Mouse (Mus musculus) C2C12 (cell line): ENCODE measurements around the gene Map3k4. TPM values are rescaled to one million over a fixed set of nuclear protein-coding genes. Genes with fewer than 3 reads are reported as not detected.
A peak's percentile ranks its signal among the peaks of the same experiment; 100 is the strongest.

Experiments used
- H3K27me3 ChIP-seq: one replicate; pipeline ENCODE4 v1.6.1; 2011; ENCODE audit not compliant: control insufficient read depth, insufficient read depth, insufficient read length
- H3K36me3 ChIP-seq: one replicate; pipeline ENCODE4 v1.6.1; 2011; ENCODE audit not compliant: control insufficient read depth, insufficient read depth
- H3K4me3 ChIP-seq: one replicate; pipeline ENCODE4 v1.5.1; 2011; ENCODE audit warnings: mild to moderate bottlenecking, control low read depth; ENCODE audit not compliant: poor library complexity, insufficient read depth, severe bottlenecking
- H3K79me2 ChIP-seq: one replicate; pipeline ENCODE4 v1.6.1; 2011; ENCODE audit not compliant: control insufficient read depth, insufficient read depth
- H3K79me3 ChIP-seq: one replicate; pipeline ENCODE4 v1.6.1; 2011; ENCODE audit warnings: low read depth, control low read depth
- H3ac ChIP-seq: one replicate; pipeline ENCODE3; 2011; ENCODE audit warnings: low read depth; ENCODE audit not compliant: control insufficient read depth, insufficient read length
- CEBPB ChIP-seq: IDR thresholded peaks from one replicate; pipeline ENCODE4 v1.6.1; 2011; ENCODE audit warnings: low read depth, mild to moderate bottlenecking, control low read depth, moderate library complexity
- CTCF ChIP-seq: IDR thresholded peaks from one replicate; pipeline ENCODE4 v1.5.1; 2011; ENCODE audit not compliant: control insufficient read depth, insufficient read depth, insufficient read length
- FOSL1 ChIP-seq: IDR thresholded peaks from one replicate; pipeline ENCODE4 v1.8.0; 2011; ENCODE audit warnings: mild to moderate bottlenecking, low read length; ENCODE audit not compliant: poor library complexity, insufficient read depth, severe bottlenecking
- MAX ChIP-seq: IDR thresholded peaks from one replicate; pipeline ENCODE4 v1.6.1; 2011; ENCODE audit warnings: mild to moderate bottlenecking, control low read depth
- MYOD1 ChIP-seq: IDR thresholded peaks from one replicate; pipeline ENCODE4 v1.6.1; 2011; ENCODE audit warnings: low read depth; ENCODE audit not compliant: control insufficient read depth, insufficient read length
- MYOG ChIP-seq: IDR thresholded peaks from one replicate; pipeline ENCODE4 v1.6.1; 2011; ENCODE audit not compliant: control insufficient read depth, insufficient read length; ENCODE audit errors: extremely low read depth
- USF1 ChIP-seq: IDR thresholded peaks from one replicate; pipeline ENCODE4 v1.6.1; 2011; ENCODE audit warnings: low read depth, mild to moderate bottlenecking, control low read depth, moderate library complexity
- polyA plus RNA-seq: library from polyadenylated mRNA; unstranded; fragments of >200 nt; fragmentation: generic; extraction: Trizol; gene quantifications from one replicate; pipeline ENCODE4 v1.2.1, GENCODE M21; 2012; ENCODE audit warnings: missing spikeins

The Map3k4 gene
- polyA plus RNA-seq, 1 experiment, result 20.9 TPM

DNA sequence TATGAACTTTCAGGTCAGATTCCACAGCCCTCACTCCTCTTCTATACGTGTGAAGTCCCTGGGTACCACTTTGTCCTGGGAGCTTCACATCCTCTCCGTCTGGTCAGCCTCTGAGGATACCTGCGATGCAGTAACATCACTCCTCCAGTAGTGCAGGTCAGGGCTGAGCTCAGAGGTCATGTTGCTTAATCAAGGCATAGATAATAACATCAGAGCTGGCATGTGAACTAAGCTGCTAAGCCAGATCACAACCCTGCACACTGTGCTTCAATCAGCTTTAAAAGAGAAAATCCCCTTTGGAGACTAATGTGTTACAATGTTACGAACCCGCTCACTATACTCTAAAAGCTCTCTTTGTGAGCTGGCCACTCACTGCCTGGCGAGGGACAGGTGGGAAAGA, 16.5 kb upstream of the Map3k4 start:
- Histone ChIP-seq H3K79me2 (no peaks in the 10 kb centered on the region), H3K79me3 (no peaks in the 10 kb centered on the region), H3K36me3 (no peaks in the 10 kb centered on the region), H3K27me3 (no peaks in the 10 kb centered on the region), H3ac (no peak overlapping the region), H3K4me3 (no peak overlapping the region)
- no peak for TF ChIP-seq MYOD1
- TF ChIP-seq MAX, result no peak
- no peak for TF ChIP-seq CTCF
- TF ChIP-seq USF1, result no peak
- TF ChIP-seq CEBPB, result no peak
- TF ChIP-seq MYOG, result no peak

- H3K79me3 ChIP-seq, result no peaks in the 10 kb centered on the region
- no peak overlapping the region for H3K4me3 ChIP-seq
- peak overlapping the region; percentile 12 for H3ac ChIP-seq
- no peak for TF ChIP-seq CTCF
- TF ChIP-seq CEBPB, result no peak
- no peak for TF ChIP-seq FOSL1
- TF ChIP-seq MYOG, result no peak
- TF ChIP-seq USF1, result peak; percentile 85
- peak; percentile 51 for TF ChIP-seq MYOD1
- peak; percentile 35 for TF ChIP-seq MAX
- H3K79me2 ChIP-seq, result no peaks in the 10 kb centered on the region
- no peaks in the 10 kb centered on the region for H3K36me3 ChIP-seq
- H3K27me3 ChIP-seq, result no peaks in the 10 kb centered on the region
Observed at GRCm38 (mm10) chr17:12327847-12328518, 9.4 kb upstream of the Map3k4 start.

GRCm38 (mm10) chr17:12319786-12320185, 1.2 kb upstream of the Map3k4 start:
- Histone ChIP-seq H3K27me3 (no peaks in the 10 kb centered on the region), H3K36me3 (no peaks in the 10 kb centered on the region), H3K79me2 (peaks cover 37% of the 10 kb centered on the region), H3ac (no peak overlapping the region), H3K79me3 (peaks cover 13% of the 10 kb centered on the region), H3K4me3 (no peak overlapping the region)
- TF ChIP-seq MAX (no peak), MYOG (no peak), FOSL1 (no peak), USF1 (no peak), CTCF (no peak), CEBPB (no peak), MYOD1 (no peak)

- Histone ChIP-seq H3K4me3 (peak overlapping the region; percentile 95), H3K79me3 (peaks cover 19% of the 10 kb centered on the region), H3K79me2 (peaks cover 54% of the 10 kb centered on the region), H3ac (peak overlapping the region; percentile 88), H3K36me3 (no peaks in the 10 kb centered on the region), H3K27me3 (no peaks in the 10 kb centered on the region)
- TF ChIP-seq CEBPB, result no peak
- no peak for TF ChIP-seq MYOD1
- TF ChIP-seq MYOG, result no peak
- TF ChIP-seq FOSL1, result no peak
- TF ChIP-seq CTCF, result no peak
- TF ChIP-seq USF1, result no peak
- no peak for TF ChIP-seq MAX
Observed at GRCm38 (mm10) chr17:12317954-12318651, 493 bp downstream of the Map3k4 start.

GRCm38 (mm10) chr17:12317607-12317953, 1.0 kb downstream of the Map3k4 start:
- TF ChIP-seq CEBPB (no peak), MAX (no peak), MYOD1 (no peak), MYOG (no peak), USF1 (no peak), CTCF (no peak), FOSL1 (no peak)
- Histone ChIP-seq H3K36me3 (no peaks in the 10 kb centered on the region), H3K27me3 (no peaks in the 10 kb centered on the region), H3K79me3 (peaks cover 21% of the 10 kb centered on the region), H3K79me2 (peaks cover 58% of the 10 kb centered on the region), H3ac (peak overlapping the region; percentile 88), H3K4me3 (peak overlapping the region; percentile 95)
